Mouse (Mus musculus): Measurements from ENCODE around the gene Ppp1r18. TPM values are rescaled to one million over a fixed set of nuclear protein-coding genes. Genes with fewer than 3 reads are reported as not detected.

The Ppp1r18 gene
- polyA plus RNA-seq, 1 experiment from 2014 or later: 18.9 TPM

- Histone ChIP-seq H3K4me2 (ENCODE audit: low read length) (peak overlapping the region; percentile 71), H3K27ac (ENCODE audit: low read depth, low read length) (no peak overlapping the region), H3K36me3 (ENCODE audit: control insufficient read depth, insufficient read depth, low read length) (peaks cover 23% of the 10 kb centered on the region), H3K4me3 (ENCODE audit: low read length) (peak overlapping the region; percentile 74), H3K9ac (ENCODE audit: low read depth, low read length) (no peak overlapping the region; the same call in 1 of the 2 replicates), H3K27me3 (replicated peaks; ENCODE audit: control insufficient read depth, insufficient read depth, low read length) (peaks cover 3% of the 10 kb centered on the region; the same call in 1 of the 2 replicates), H3K9me3 (ENCODE audit: control insufficient read depth, low read length) (no peaks in the 10 kb centered on the region), H3K4me1 (ENCODE audit: control insufficient read depth, insufficient read depth, low read depth, low read length) (peaks cover 27% of the 10 kb centered on the region)
- WGBS: 65% methylated on average over 7 of the region's 7 CpGs
- no peak for ATAC-seq
These were observed 41.0 kb upstream of the Ppp1r18 start for GRCm38 (mm10) chr17:35824402-35824801.

- peaks cover 23% of the 10 kb centered on the region for H3K36me3 ChIP-seq (ENCODE audit: control insufficient read depth, insufficient read depth, low read length)
- H3K9ac ChIP-seq (ENCODE audit: low read depth, low read length): no peak overlapping the region
- H3K9me3 ChIP-seq (ENCODE audit: control insufficient read depth, low read length): no peaks in the 10 kb centered on the region
- H3K4me2 ChIP-seq (ENCODE audit: low read length): no peak overlapping the region
- 0 out of 2 replicates have a peak, but pooled peaks cover 3% of the 10 kb centered on the region for H3K27me3 ChIP-seq (replicated peaks; ENCODE audit: control insufficient read depth, insufficient read depth, low read length)
- no peak for ATAC-seq
- H3K4me3 ChIP-seq (ENCODE audit: low read length): no peak overlapping the region
- H3K27ac ChIP-seq (ENCODE audit: low read depth, low read length): no peak overlapping the region
- H3K4me1 ChIP-seq (ENCODE audit: control insufficient read depth, insufficient read depth, low read depth, low read length): peaks cover 33% of the 10 kb centered on the region
- WGBS: 96% methylated on average over 12 of the region's 13 CpGs
These were observed 40.1 kb upstream of the Ppp1r18 start for GRCm38 (mm10) chr17:35825109-35825850.

GRCm38 (mm10) chr17:35829737-35830136 lies 35.7 kb upstream of the Ppp1r18 start:
- H3K4me1 ChIP-seq (ENCODE audit: control insufficient read depth, insufficient read depth, low read depth, low read length): peaks cover 20% of the 10 kb centered on the region
- no peaks in the 10 kb centered on the region for H3K9me3 ChIP-seq (ENCODE audit: control insufficient read depth, low read length)
- peak overlapping the region; percentile 2; the same call in 1 of the 2 replicates for H3K4me2 ChIP-seq (ENCODE audit: low read length)
- WGBS: 2% methylated on average over 21 of the region's 21 CpGs
- peak overlapping the region; percentile 3; the same call in 1 of the 2 replicates for H3K27ac ChIP-seq (ENCODE audit: low read depth, low read length)
- peaks cover 46% of the 10 kb centered on the region for H3K36me3 ChIP-seq (ENCODE audit: control insufficient read depth, insufficient read depth, low read length)
- H3K4me3 ChIP-seq (ENCODE audit: low read length): no peak overlapping the region
- peak; percentile 32; the same call in 1 of the 2 replicates for ATAC-seq
- peak overlapping the region; percentile 47; the same call in 1 of the 2 replicates for H3K9ac ChIP-seq (ENCODE audit: low read depth, low read length)
- no peaks in the 10 kb centered on the region for H3K27me3 ChIP-seq (replicated peaks; ENCODE audit: control insufficient read depth, insufficient read depth, low read length)

- no peak overlapping the region for H3K4me3 ChIP-seq (ENCODE audit: low read length)
- no peaks in the 10 kb centered on the region for H3K9me3 ChIP-seq (ENCODE audit: control insufficient read depth, low read length)
- whole genome bisulfite sequencing: 65% methylated on average over 8 of the region's 8 CpGs
- H3K27me3 ChIP-seq (replicated peaks; ENCODE audit: control insufficient read depth, insufficient read depth, low read length): no peaks in the 10 kb centered on the region
- H3K4me1 ChIP-seq (ENCODE audit: control insufficient read depth, insufficient read depth, low read depth, low read length): peaks cover 35% of the 10 kb centered on the region
- no peak overlapping the region for H3K9ac ChIP-seq (ENCODE audit: low read depth, low read length)
- no peak overlapping the region for H3K27ac ChIP-seq (ENCODE audit: low read depth, low read length)
- no peak for ATAC-seq
- H3K4me2 ChIP-seq (ENCODE audit: low read length): no peak overlapping the region
- peaks cover 38% of the 10 kb centered on the region for H3K36me3 ChIP-seq (ENCODE audit: control insufficient read depth, insufficient read depth, low read length)
These were observed 32.8 kb upstream of the Ppp1r18 start for GRCm38 (mm10) chr17:35832400-35833238.

GRCm38 (mm10) chr17:35833239-35833751 lies 32.1 kb upstream of the Ppp1r18 start:
- Histone ChIP-seq H3K27ac (ENCODE audit: low read depth, low read length) (no peak overlapping the region), H3K4me1 (ENCODE audit: control insufficient read depth, insufficient read depth, low read depth, low read length) (peaks cover 35% of the 10 kb centered on the region), H3K36me3 (ENCODE audit: control insufficient read depth, insufficient read depth, low read length) (peaks cover 35% of the 10 kb centered on the region), H3K9me3 (ENCODE audit: control insufficient read depth, low read length) (no peaks in the 10 kb centered on the region), H3K4me2 (ENCODE audit: low read length) (no peak overlapping the region), H3K9ac (ENCODE audit: low read depth, low read length) (no peak overlapping the region), H3K4me3 (ENCODE audit: low read length) (no peak overlapping the region), H3K27me3 (replicated peaks; ENCODE audit: control insufficient read depth, insufficient read depth, low read length) (no peaks in the 10 kb centered on the region)
- ATAC-seq: no peak
- WGBS: 24% methylated on average over 5 of the region's 5 CpGs

- Histone ChIP-seq H3K36me3 (ENCODE audit: control insufficient read depth, insufficient read depth, low read length) (peaks cover 35% of the 10 kb centered on the region), H3K27ac (ENCODE audit: low read depth, low read length) (no peak overlapping the region), H3K4me3 (ENCODE audit: low read length) (no peak overlapping the region), H3K9me3 (ENCODE audit: control insufficient read depth, low read length) (no peaks in the 10 kb centered on the region), H3K27me3 (replicated peaks; ENCODE audit: control insufficient read depth, insufficient read depth, low read length) (no peaks in the 10 kb centered on the region), H3K4me1 (ENCODE audit: control insufficient read depth, insufficient read depth, low read depth, low read length) (peaks cover 35% of the 10 kb centered on the region), H3K9ac (ENCODE audit: low read depth, low read length) (no peak overlapping the region), H3K4me2 (ENCODE audit: low read length) (peak overlapping the region; percentile 5)
- no peak for ATAC-seq
- WGBS: 52% methylated on average over 5 of the region's 5 CpGs
These were observed 31.5 kb upstream of the Ppp1r18 start for GRCm38 (mm10) chr17:35833894-35834293.

GRCm38 (mm10) chr17:35834696-35835422 lies 30.5 kb upstream of the Ppp1r18 start:
- Histone ChIP-seq H3K9me3 (ENCODE audit: control insufficient read depth, low read length) (no peaks in the 10 kb centered on the region), H3K36me3 (ENCODE audit: control insufficient read depth, insufficient read depth, low read length) (peaks cover 35% of the 10 kb centered on the region), H3K4me2 (ENCODE audit: low read length) (peak overlapping the region; percentile 74), H3K27ac (ENCODE audit: low read depth, low read length) (peak overlapping the region; percentile 16; the same call in 1 of the 2 replicates), H3K4me3 (ENCODE audit: low read length) (peak overlapping the region; percentile 77), H3K27me3 (replicated peaks; ENCODE audit: control insufficient read depth, insufficient read depth, low read length) (no peaks in the 10 kb centered on the region), H3K9ac (ENCODE audit: low read depth, low read length) (peak overlapping the region; percentile 38), H3K4me1 (ENCODE audit: control insufficient read depth, insufficient read depth, low read depth, low read length) (peaks cover 39% of the 10 kb centered on the region)
- no peak for ATAC-seq
- 71% methylated on average over 26 of the region's 26 CpGs for WGBS

- peaks cover 37% of the 10 kb centered on the region for H3K4me1 ChIP-seq (ENCODE audit: control insufficient read depth, insufficient read depth, low read depth, low read length)
- peak overlapping the region; percentile 16; the same call in 1 of the 2 replicates for H3K27ac ChIP-seq (ENCODE audit: low read depth, low read length)
- 73% methylated on average over 26 of the region's 26 CpGs for WGBS
These were observed 29.8 kb upstream of the Ppp1r18 start for GRCm38 (mm10) chr17:35835424-35836140.

More at GRCm38 (mm10) chr17:35835424-35836140, 29.8 kb upstream of the Ppp1r18 start:
- Histone ChIP-seq H3K4me2 (ENCODE audit: low read length) (peak overlapping the region; percentile 74), H3K36me3 (ENCODE audit: control insufficient read depth, insufficient read depth, low read length) (peaks cover 35% of the 10 kb centered on the region), H3K4me3 (ENCODE audit: low read length) (peak overlapping the region; percentile 77), H3K9me3 (ENCODE audit: control insufficient read depth, low read length) (no peaks in the 10 kb centered on the region), H3K27me3 (replicated peaks; ENCODE audit: control insufficient read depth, insufficient read depth, low read length) (no peaks in the 10 kb centered on the region), H3K9ac (ENCODE audit: low read depth, low read length) (peak overlapping the region; percentile 48)
- ATAC-seq: no peak
